Mouse (Mus musculus) midbrain, embryonic 12.5 days (tissue): ENCODE measurements around the gene Gm853. TPM values are rescaled to one million over a fixed set of nuclear protein-coding genes. Genes with fewer than 3 reads are reported as not detected.

ENCODE experiments used
- ATAC-seq: fragments of 200-750 bp; cut with Nextera tagmentation; 2 replicates; pipeline ENCODE4 v1.8.0; 2017; ENCODE audit warnings: low read depth, moderate TSS enrichment, moderate library complexity; ENCODE audit not compliant: low FRiP score
- H3K27ac ChIP-seq: fragments of 300-500 bp; sonication (generic); replicated peaks from 2 replicates; pipeline ENCODE4 v1.5.1; 2016; ENCODE audit warnings: mild to moderate bottlenecking
- H3K27me3 ChIP-seq: fragments of 300-500 bp; sonication (generic); 2 replicates; pipeline ENCODE4 v1.6.1; 2016; ENCODE audit warnings: mild to moderate bottlenecking
- H3K36me3 ChIP-seq: fragments of 300-500 bp; sonication (generic); 2 replicates; pipeline ENCODE4 v1.6.1; 2016
- H3K4me1 ChIP-seq: fragments of 300-500 bp; sonication (generic); 2 replicates; pipeline ENCODE4 v1.6.1; 2016
- H3K4me2 ChIP-seq: fragments of 300-500 bp; sonication (generic); replicated peaks from 2 replicates; pipeline ENCODE4 v1.6.1; 2016; ENCODE audit warnings: mild to moderate bottlenecking, moderate library complexity
- H3K4me3 ChIP-seq: fragments of 300-500 bp; sonication (generic); 2 replicates; pipeline ENCODE4 v1.5.1; 2016; ENCODE audit warnings: mild to moderate bottlenecking
- H3K9ac ChIP-seq: fragments of 300-500 bp; sonication (generic); replicated peaks from 2 replicates; pipeline ENCODE4 v1.6.1; 2016; ENCODE audit warnings: mild to moderate bottlenecking, moderate library complexity
- H3K9me3 ChIP-seq: fragments of 300-500 bp; sonication (generic); 2 replicates; pipeline ENCODE4 v1.6.1; 2016; ENCODE audit warnings: mild to moderate bottlenecking
- WGBS: fragments of 180-500 bp; shearing (Covaris S2); methylation state at CpG from one replicate; pipeline ENCODE4 v1.1.7; 2016; 5-methylcytosine and 5-hydroxymethylcytosine counted together
- polyA plus RNA-seq: library from polyadenylated mRNA; unstranded; fragments of >200 nt; fragmentation: Nextera tagmentation; extraction: Ambion mirVana; gene quantifications from 2 replicates; pipeline ENCODE4 v1.2.1, GENCODE M21; 2016

The Gm853 gene
- polyA plus RNA-seq, 1 experiment from 2014 or later, result not detected

- Histone ChIP-seq H3K9me3 (no peaks in the 10 kb centered on the region), H3K27ac (no peak overlapping the region), H3K36me3 (no peaks in the 10 kb centered on the region), H3K4me1 (peaks cover 29% of the 10 kb centered on the region), H3K27me3 (peaks cover 55% of the 10 kb centered on the region), H3K9ac (no peak overlapping the region), H3K4me2 (no peak overlapping the region), H3K4me3 (no peak overlapping the region)
- 69% methylated on average over 11 of the region's 11 CpGs for WGBS
- no peak for ATAC-seq
Measured at GRCm38 (mm10) chr4:130171951-130172765, 50.0 kb downstream of the Gm853 start.

- Histone ChIP-seq H3K36me3 (no peaks in the 10 kb centered on the region), H3K4me1 (peaks cover 25% of the 10 kb centered on the region), H3K4me2 (no peak overlapping the region), H3K9ac (no peak overlapping the region), H3K27ac (no peak overlapping the region), H3K9me3 (no peaks in the 10 kb centered on the region), H3K27me3 (peaks cover 52% of the 10 kb centered on the region), H3K4me3 (no peak overlapping the region)
- WGBS, result 93% methylated on average over 4 of the region's 4 CpGs
- ATAC-seq, result no peak
Measured at GRCm38 (mm10) chr4:130170362-130170761, 51.8 kb downstream of the Gm853 start.

DNA sequence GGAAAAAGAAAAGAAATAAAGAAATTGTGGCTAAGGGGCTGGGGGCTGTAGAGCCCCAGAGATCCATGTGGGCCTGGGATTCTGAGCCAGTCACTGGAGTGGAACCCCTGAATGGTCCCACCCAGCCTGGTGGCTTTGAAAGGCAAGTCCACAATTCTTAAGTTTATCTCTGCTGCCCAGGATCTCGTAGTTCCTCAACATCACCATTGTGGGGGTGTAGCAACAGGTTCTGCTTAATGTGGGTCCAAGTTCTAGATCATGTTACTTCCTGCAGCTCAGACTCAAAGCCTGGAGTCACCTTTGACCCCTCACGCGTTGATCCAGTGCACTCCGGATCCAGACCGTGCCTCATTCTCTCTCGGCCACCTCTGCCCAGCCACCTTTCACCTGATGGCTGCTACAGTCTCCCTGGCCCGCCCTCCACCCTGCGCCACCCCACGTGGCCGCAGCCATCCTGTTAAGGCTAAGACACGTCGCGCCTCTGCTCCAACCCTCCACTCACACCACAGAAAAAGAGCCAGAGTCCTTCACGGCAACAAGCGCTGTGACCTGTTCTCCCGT is 52.7 kb downstream of the Gm853 start:
- H3K27ac ChIP-seq, result no peak overlapping the region
- H3K4me3 ChIP-seq, result no peak overlapping the region
- no peak for ATAC-seq
- H3K4me1 ChIP-seq, result peaks cover 16% of the 10 kb centered on the region
- no peaks in the 10 kb centered on the region for H3K9me3 ChIP-seq
- no peak overlapping the region for H3K9ac ChIP-seq
- no peak overlapping the region for H3K4me2 ChIP-seq
- WGBS, result 86% methylated on average over 16 of the region's 16 CpGs
- H3K36me3 ChIP-seq, result no peaks in the 10 kb centered on the region
- H3K27me3 ChIP-seq, result peaks cover 52% of the 10 kb centered on the region

DNA sequence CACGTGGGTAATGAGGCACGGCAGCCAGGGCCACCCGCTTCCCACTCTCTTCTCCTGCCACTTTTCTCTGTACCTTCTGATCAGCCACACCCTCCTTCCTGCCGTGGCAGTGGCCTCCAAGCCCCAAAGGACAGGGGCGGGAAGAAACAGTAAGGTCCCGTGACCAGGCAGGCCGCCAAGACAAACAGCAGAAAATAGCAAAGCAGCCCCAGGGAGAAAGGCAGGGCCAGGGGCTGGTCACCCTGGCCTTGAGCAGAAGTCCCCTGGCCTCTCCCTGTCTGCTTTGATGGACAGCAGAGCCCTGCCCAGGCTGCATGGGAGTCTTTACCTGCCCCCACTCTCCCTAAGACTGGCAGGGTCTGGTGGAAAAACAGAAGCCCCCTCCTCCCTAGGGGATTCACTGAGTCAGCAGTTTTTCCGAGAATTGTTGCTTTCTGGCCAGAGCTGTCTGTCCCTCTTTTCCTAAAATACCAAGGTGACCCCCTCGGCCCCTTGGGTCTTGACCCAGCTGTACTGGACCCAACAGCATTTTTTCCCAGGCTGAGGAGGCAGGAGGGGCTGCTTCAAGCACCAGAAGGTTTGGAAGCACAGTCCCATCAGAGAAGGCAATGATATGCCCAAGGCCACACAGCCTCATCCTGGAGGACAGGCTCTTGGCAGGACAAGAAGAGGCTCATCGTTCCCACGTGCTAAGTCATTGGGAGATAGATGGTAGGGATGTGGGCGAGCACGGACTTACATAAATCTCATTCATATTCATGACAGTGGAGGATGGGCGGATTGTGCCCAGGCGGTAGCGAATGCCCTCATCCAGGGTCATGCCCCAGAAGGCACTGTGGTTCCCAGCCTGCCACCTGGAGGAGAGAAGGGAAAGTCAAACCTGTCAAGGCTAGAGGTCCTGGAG is 53.7 kb downstream of the Gm853 start:
- Histone ChIP-seq H3K4me3 (no peak overlapping the region), H3K4me2 (no peak overlapping the region), H3K36me3 (no peaks in the 10 kb centered on the region), H3K9me3 (no peaks in the 10 kb centered on the region), H3K27ac (no peak overlapping the region), H3K9ac (no peak overlapping the region), H3K4me1 (peaks cover 16% of the 10 kb centered on the region), H3K27me3 (peaks cover 52% of the 10 kb centered on the region)
- ATAC-seq, result no peak
- WGBS, result 32% methylated on average over 16 of the region's 16 CpGs

GRCm38 (mm10) chr4:130167814-130168213 is 54.4 kb downstream of the Gm853 start:
- WGBS, result 48% methylated on average over 9 of the region's 9 CpGs
- Histone ChIP-seq H3K9ac (no peak overlapping the region), H3K4me3 (no peak overlapping the region), H3K27me3 (peaks cover 52% of the 10 kb centered on the region), H3K4me1 (peaks cover 23% of the 10 kb centered on the region), H3K4me2 (peak overlapping the region; percentile 28; the same call in 1 of the 2 replicates), H3K27ac (no peak overlapping the region), H3K9me3 (no peaks in the 10 kb centered on the region), H3K36me3 (no peaks in the 10 kb centered on the region)
- ATAC-seq, result no peak

- Histone ChIP-seq H3K4me1 (peaks cover 26% of the 10 kb centered on the region), H3K9me3 (no peaks in the 10 kb centered on the region), H3K9ac (no peak overlapping the region), H3K27ac (no peak overlapping the region), H3K36me3 (no peaks in the 10 kb centered on the region), H3K4me3 (no peak overlapping the region), H3K27me3 (peaks cover 56% of the 10 kb centered on the region), H3K4me2 (peak overlapping the region; percentile 28)
- WGBS, result 59% methylated on average over 22 of the region's 22 CpGs
- no peak for ATAC-seq
Measured at GRCm38 (mm10) chr4:130167321-130167720, 54.9 kb downstream of the Gm853 start.

GRCm38 (mm10) chr4:130166592-130166991 is 55.6 kb downstream of the Gm853 start:
- Histone ChIP-seq H3K27me3 (peaks cover 63% of the 10 kb centered on the region), H3K4me1 (peaks cover 23% of the 10 kb centered on the region), H3K9me3 (no peaks in the 10 kb centered on the region), H3K4me2 (no peak overlapping the region), H3K4me3 (no peak overlapping the region), H3K9ac (no peak overlapping the region), H3K27ac (no peak overlapping the region), H3K36me3 (no peaks in the 10 kb centered on the region)
- 78% methylated on average over 8 of the region's 8 CpGs for WGBS
- ATAC-seq, result no peak

DNA sequence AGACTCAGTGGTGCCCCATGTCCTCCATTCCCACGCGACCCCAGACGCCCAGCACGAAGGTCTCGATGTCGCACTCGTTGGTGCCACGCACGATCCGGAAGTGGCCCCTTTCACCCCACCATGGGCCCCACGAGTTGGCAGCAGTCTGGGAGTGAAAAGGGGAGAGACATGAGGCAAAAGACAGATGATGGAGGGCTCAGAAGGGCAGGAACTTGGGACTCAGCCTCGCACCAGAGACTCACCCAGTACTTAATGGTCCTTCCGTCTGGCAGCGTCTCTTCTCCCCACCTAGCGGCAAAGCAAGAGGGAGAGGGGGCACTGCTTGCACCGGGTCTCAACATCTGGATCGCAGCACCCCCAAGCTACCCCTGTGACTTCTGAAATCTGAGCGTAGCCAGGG is 56.1 kb downstream of the Gm853 start:
- no peaks in the 10 kb centered on the region for H3K9me3 ChIP-seq
- 82% methylated on average over 18 of the region's 18 CpGs for WGBS
- no peak for ATAC-seq
- H3K4me2 ChIP-seq, result no peak overlapping the region
- peaks cover 23% of the 10 kb centered on the region for H3K4me1 ChIP-seq
- no peak overlapping the region for H3K4me3 ChIP-seq
- H3K36me3 ChIP-seq, result no peaks in the 10 kb centered on the region
- no peak overlapping the region for H3K9ac ChIP-seq
- no peak overlapping the region for H3K27ac ChIP-seq
- peaks cover 68% of the 10 kb centered on the region for H3K27me3 ChIP-seq

- no peak overlapping the region for H3K27ac ChIP-seq
- no peak overlapping the region for H3K4me2 ChIP-seq
- H3K27me3 ChIP-seq, result peaks cover 76% of the 10 kb centered on the region
- no peak for ATAC-seq
- no peaks in the 10 kb centered on the region for H3K9me3 ChIP-seq
- no peaks in the 10 kb centered on the region for H3K36me3 ChIP-seq
- WGBS, result 70% methylated on average over 6 of the region's 6 CpGs
- H3K9ac ChIP-seq, result no peak overlapping the region
- peaks cover 23% of the 10 kb centered on the region for H3K4me1 ChIP-seq
- H3K4me3 ChIP-seq, result no peak overlapping the region
Measured at GRCm38 (mm10) chr4:130164121-130164520, 58.1 kb downstream of the Gm853 start.

GRCm38 (mm10) chr4:130163391-130163861 is 58.8 kb downstream of the Gm853 start:
- Histone ChIP-seq H3K27me3 (peaks cover 79% of the 10 kb centered on the region), H3K27ac (no peak overlapping the region), H3K9ac (peak overlapping the region; percentile 39; the same call in 1 of the 2 replicates), H3K4me2 (peak overlapping the region; percentile 32), H3K36me3 (no peaks in the 10 kb centered on the region), H3K4me1 (peaks cover 19% of the 10 kb centered on the region), H3K4me3 (peak overlapping the region; percentile 4; the same call in 1 of the 2 replicates), H3K9me3 (no peaks in the 10 kb centered on the region)
- no peak for ATAC-seq
- 3% methylated on average over 20 of the region's 20 CpGs for WGBS

GRCm38 (mm10) chr4:130161349-130161748 is 60.9 kb downstream of the Gm853 start:
- Histone ChIP-seq H3K9me3 (0 out of 2 replicates have a peak, but pooled peaks cover under 1% of the 10 kb centered on the region), H3K4me1 (peaks cover 11% of the 10 kb centered on the region), H3K9ac (no peak overlapping the region), H3K36me3 (no peaks in the 10 kb centered on the region), H3K4me2 (no peak overlapping the region), H3K27me3 (peaks cover 62% of the 10 kb centered on the region), H3K27ac (no peak overlapping the region), H3K4me3 (no peak overlapping the region)
- WGBS, result 17% methylated on average over 4 of the region's 4 CpGs
- ATAC-seq, result no peak
